ENCODE assay signal across 8 mouse cellular contexts in genomic region chr2:126673317-126674242, GRCm38 (mm10). TPM values are rescaled to one million over a fixed set of nuclear protein-coding genes. Genes with fewer than 3 reads are reported as not detected.
DNase-seq lines count a peak whose midpoint lies in the region; ATAC-seq and TF ChIP-seq lines count a peak whose summit lies in the region.

No protein-coding gene starts in this region.

- WGBS in heart, embryonic 16.5 days: 51% methylated on average over 13 of the region's 13 CpGs
- WGBS in forebrain, embryonic 15.5 days: 65% methylated on average over 13 of the region's 13 CpGs
- WGBS in liver, embryonic 15.5 days (ENCODE audit: insufficient replicate concordance): 15% methylated on average over 13 of the region's 13 CpGs

- TF ChIP-seq POLR2A in ES-Bruce4 (IDR thresholded peaks at IDR 0.05; ENCODE audit: insufficient read depth, low read length): no peak

- H3K36me3 ChIP-seq in heart, embryonic 16.5 days (ENCODE audit: control insufficient read depth, insufficient read depth): no peaks in the 10 kb centered on the region
- H3K36me3 ChIP-seq in ES-Bruce4 (ENCODE audit: control insufficient read depth, insufficient read depth, low read length, poor library complexity, severe bottlenecking): no peaks in the 10 kb centered on the region; the same call in 1 of the 2 replicates
- H3K36me3 ChIP-seq in forebrain, embryonic 15.5 days: no peaks in the 10 kb centered on the region
- no peaks in the 10 kb centered on the region for H3K36me3 ChIP-seq in liver, embryonic 15.5 days (replicated peaks)

- ATAC-seq in heart, embryonic 16.5 days (replicated peaks; ENCODE audit: extremely low read depth, insufficient read depth, low FRiP score): no peak
- no peak for ATAC-seq in forebrain, embryonic 15.5 days (replicated peaks)
- ATAC-seq in liver, embryonic 15.5 days (ENCODE audit: insufficient read depth): no peak

- TF ChIP-seq CTCF in ES-Bruce4 (IDR thresholded peaks at IDR 0.05; ENCODE audit: low read depth, low read length): no peak

- peak overlapping the region; percentile 76 for H3K4me2 ChIP-seq in heart, embryonic 16.5 days (ENCODE audit: low read depth, low read length)
- H3K4me2 ChIP-seq in forebrain, embryonic 15.5 days (replicated peaks): peak overlapping the region; percentile 68
- peak overlapping the region; percentile 83 for H3K4me2 ChIP-seq in liver, embryonic 15.5 days

- peaks cover 23% of the 10 kb centered on the region for H3K4me1 ChIP-seq in heart, embryonic 16.5 days (ENCODE audit: control insufficient read depth, insufficient read depth, low read length)
- H3K4me1 ChIP-seq in ES-Bruce4 (ENCODE audit: control insufficient read depth, insufficient read depth, low read length): peaks cover 2% of the 10 kb centered on the region
- H3K4me1 ChIP-seq in forebrain, embryonic 15.5 days: peaks cover 45% of the 10 kb centered on the region
- peaks cover 47% of the 10 kb centered on the region for H3K4me1 ChIP-seq in liver, embryonic 15.5 days (replicated peaks)

- TF ChIP-seq EP300 in ES-Bruce4 (IDR thresholded peaks at IDR 0.05; ENCODE audit: insufficient read depth, low read depth, low read length): no peak

- peak overlapping the region; percentile 100; the same call in 1 of the 2 replicates for H3K27ac ChIP-seq in heart, embryonic 16.5 days (ENCODE audit: low read length)
- peak overlapping the region; percentile 89 for H3K27ac ChIP-seq in ES-Bruce4 (ENCODE audit: insufficient read depth, low read length)
- no peak overlapping the region; the same call in 1 of the 2 replicates for H3K27ac ChIP-seq in forebrain, embryonic 15.5 days (replicated peaks)
- peak overlapping the region; percentile 96 for H3K27ac ChIP-seq in liver, embryonic 15.5 days (replicated peaks)

- DNase-seq in heart, adult 9 months (ENCODE audit: low spot score in 2 of 2): no peak
- peak; percentile 54 for DNase-seq in thymus, postnatal 14 days
- no peak for DNase-seq in gastrocnemius, postnatal 25 days
- DNase-seq in urinary bladder, postnatal 14 days (ENCODE audit: low spot score): no peak

- H3K9ac ChIP-seq in heart, embryonic 16.5 days (ENCODE audit: low read length): peak overlapping the region; percentile 98
- H3K9ac ChIP-seq in ES-Bruce4 (ENCODE audit: low read depth, poor library complexity, severe bottlenecking): peak overlapping the region; percentile 98
- peak overlapping the region; percentile 86 for H3K9ac ChIP-seq in forebrain, embryonic 15.5 days (replicated peaks)
- peak overlapping the region; percentile 98 for H3K9ac ChIP-seq in liver, embryonic 15.5 days

- H3K4me3 ChIP-seq in heart, embryonic 16.5 days (ENCODE audit: low read length): peak overlapping the region; percentile 93
- peak overlapping the region; percentile 54 for H3K4me3 ChIP-seq in ES-Bruce4 (ENCODE audit: low read depth, low read length)
- H3K4me3 ChIP-seq in forebrain, embryonic 15.5 days: peak overlapping the region; percentile 75
- peak overlapping the region; percentile 91 for H3K4me3 ChIP-seq in liver, embryonic 15.5 days (replicated peaks)

- no peaks in the 10 kb centered on the region for H3K9me3 ChIP-seq in heart, embryonic 16.5 days (replicated peaks; ENCODE audit: control insufficient read depth, low read length)
- no peaks in the 10 kb centered on the region for H3K9me3 ChIP-seq in ES-Bruce4 (replicated peaks; ENCODE audit: control insufficient read depth, insufficient read depth, low read length, poor library complexity, severe bottlenecking)
- no peaks in the 10 kb centered on the region for H3K9me3 ChIP-seq in forebrain, embryonic 15.5 days
- no peaks in the 10 kb centered on the region for H3K9me3 ChIP-seq in liver, embryonic 15.5 days (replicated peaks)

- H3K27me3 ChIP-seq in heart, embryonic 16.5 days (ENCODE audit: control insufficient read depth, insufficient read depth, low read length): no peaks in the 10 kb centered on the region
- no peaks in the 10 kb centered on the region for H3K27me3 ChIP-seq in ES-Bruce4 (ENCODE audit: control insufficient read depth, insufficient read depth, low read length, poor library complexity, severe bottlenecking)
- H3K27me3 ChIP-seq in forebrain, embryonic 15.5 days: no peaks in the 10 kb centered on the region
- H3K27me3 ChIP-seq in liver, embryonic 15.5 days: no peaks in the 10 kb centered on the region

RNA-seq across cellular contexts. Expression of gene Gabpb1, which starts 2.6 kb away (rescaled TPM):
- 31.4 and 34.6 TPM in 2 replicates for polyA plus RNA-seq in heart, embryonic 16.5 days (2015; fragmentation: Nextera tagmentation; extraction: Ambion mirVana)
- polyA plus RNA-seq in ES-Bruce4 (2011; ENCODE audit: insufficient read depth, insufficient read length, low read depth, missing spikeins): 70.4 and 72.3 TPM in 2 replicates
- polyA plus RNA-seq in forebrain, embryonic 15.5 days (2015; fragmentation: Nextera tagmentation; extraction: Ambion mirVana): 57.4 and 58.1 TPM in 2 replicates
- 21.9 and 23.2 TPM in 2 replicates for polyA plus RNA-seq in liver, embryonic 15.5 days (2015; fragmentation: Nextera tagmentation; extraction: Ambion mirVana)
- 1 to 10 TPM; 6.2 to 6.3 TPM for total RNA-seq in gastrocnemius, postnatal 25 days (2021)

RNA-seq across cellular contexts. Expression of gene Usp8, which starts 33.5 kb away (rescaled TPM):
- polyA plus RNA-seq in heart, embryonic 16.5 days (2015; fragmentation: Nextera tagmentation; extraction: Ambion mirVana): 31.2 and 34.6 TPM in 2 replicates
- 66.3 and 75.3 TPM in 2 replicates for polyA plus RNA-seq in ES-Bruce4 (2011; ENCODE audit: insufficient read depth, insufficient read length, low read depth, missing spikeins)
- 28.2 and 28.6 TPM in 2 replicates for polyA plus RNA-seq in forebrain, embryonic 15.5 days (2015; fragmentation: Nextera tagmentation; extraction: Ambion mirVana)
- polyA plus RNA-seq in liver, embryonic 15.5 days (2015; fragmentation: Nextera tagmentation; extraction: Ambion mirVana): 17.5 and 19.5 TPM in 2 replicates
- total RNA-seq in gastrocnemius, postnatal 25 days (2021): 10 to 100 TPM; 14.9 to 16.2 TPM

RNA-seq across cellular contexts. Expression of gene Hdc, which starts 54.5 kb away (rescaled TPM):
- 9.8 and 11.4 TPM in 2 replicates for polyA plus RNA-seq in heart, embryonic 16.5 days (2015; fragmentation: Nextera tagmentation; extraction: Ambion mirVana)
- not detected in 2 replicates for polyA plus RNA-seq in ES-Bruce4 (2011; ENCODE audit: insufficient read depth, insufficient read length, low read depth, missing spikeins)
- polyA plus RNA-seq in forebrain, embryonic 15.5 days (2015; fragmentation: Nextera tagmentation; extraction: Ambion mirVana): 1.4 and 2.4 TPM in 2 replicates
- polyA plus RNA-seq in liver, embryonic 15.5 days (2015; fragmentation: Nextera tagmentation; extraction: Ambion mirVana): 7.3 and 7.8 TPM in 2 replicates
- total RNA-seq in gastrocnemius, postnatal 25 days (2021): 1 to 10 TPM in 1 of 2 experiments, under 1 TPM in 1; 0.13 to 1.3 TPM
